Mouse (Mus musculus) C3H10T1/2 (cell line): Measurements from ENCODE around the gene Osbpl2. TPM values are rescaled to one million over a fixed set of nuclear protein-coding genes. Genes with fewer than 3 reads are reported as not detected.

Experiments
- polyA plus RNA-seq, 2 experiments: library from polyadenylated mRNA; unstranded; fragments of >200 nt; fragmentation: generic; extraction: Trizol; gene quantifications; one replicate each; pipeline ENCODE4 v1.2.1; 2012; ENCODE audit warnings: missing spikeins in 2 of 2

Osbpl2 gene
- polyA plus RNA-seq, result 10 to 100 TPM in 1 of 2 experiments, 1 to 10 TPM in 1; 4.6 to 23.6 TPM

GRCm38 (mm10) chr2:180118661-180119438 lies at the start of gene Osbpl2:
TSS of gene Osbpl2 (plus strand) at chr2:180119306.

GRCm38 (mm10) chr2:180070481-180071453 lies 48.3 kb upstream of the Osbpl2 start, which contains the start of gene Mtg2:
TSS of gene Mtg2 (plus strand) at chr2:180070588.

GRCm38 (mm10) chr2:180103978-180104658 lies 15.0 kb upstream of the Osbpl2 start, which contains the start of gene Hrh3:
TSS of gene Hrh3 (minus strand) at chr2:180104488.

GRCm38 (mm10) chr2:180170806-180171521 lies 51.9 kb downstream of the Osbpl2 start, which contains the start of gene Adrm1:
TSS of gene Adrm1 (plus strand) at chr2:180171485.

Other genes with a start within 250 kb of the Osbpl2 start
- gene Taf4, start 142.7 kb upstream of the Osbpl2 start, polyA plus RNA-seq, result 1 to 10 TPM in 1 of 2 experiments, under 1 TPM in 1; 0.66 to 3.9 TPM
- gene Lsm14b, start 94.3 kb upstream of the Osbpl2 start, polyA plus RNA-seq, result 10 to 100 TPM in 1 of 2 experiments, 1 to 10 TPM in 1; 9.8 to 26.9 TPM
- gene Psma7, start 76.9 kb upstream of the Osbpl2 start, polyA plus RNA-seq, result 100 to 1,000 TPM; 334 to 547 TPM
- 1 to 10 TPM in 1 of 2 experiments, under 1 TPM in 1; 0.08 to 1.6 TPM for gene Ss18l1, start 76.8 kb upstream of the Osbpl2 start, polyA plus RNA-seq
- 10 to 100 TPM in 1 of 2 experiments, 1 to 10 TPM in 1; 10.0 to 15.7 TPM for gene Mtg2, start 48.7 kb upstream of the Osbpl2 start, polyA plus RNA-seq
- gene Hrh3, start 14.8 kb upstream of the Osbpl2 start, polyA plus RNA-seq, result under 1 TPM in 1 of 2 experiments, not detected in 1; 0.07 TPM
- gene Adrm1, start 52.2 kb downstream of the Osbpl2 start, polyA plus RNA-seq, result 100 to 1,000 TPM; 108 to 168 TPM
- gene Lama5, start 106.6 kb downstream of the Osbpl2 start, polyA plus RNA-seq, result 1 to 10 TPM; 5.8 to 9.6 TPM
- gene Rps21, start 138.1 kb downstream of the Osbpl2 start, polyA plus RNA-seq, result 1,000 to 10,000 TPM; 5,174 to 7,203 TPM
- 1 to 10 TPM; 5.3 to 9.5 TPM for gene Cables2, start 154.2 kb downstream of the Osbpl2 start, polyA plus RNA-seq
- not detected for gene Rbbp8nl, start 170.6 kb downstream of the Osbpl2 start, polyA plus RNA-seq
- gene Gata5, start 215.4 kb downstream of the Osbpl2 start, polyA plus RNA-seq, result not detected